Mouse (Mus musculus): ENCODE data around the gene Zswim3. TPM values are rescaled to one million over a fixed set of nuclear protein-coding genes. Genes with fewer than 3 reads are reported as not detected.

Gene Zswim3
- polyA plus RNA-seq, 1 experiment from 2014 or later: 11.8 TPM

GRCm38 (mm10) chr2:164785481-164786387 lies 19.2 kb upstream of the Zswim3 start, which contains the start of gene Snx21:
Gene Snx21 (plus strand): TSS chr2:164785823.
- peak; percentile 89 for ATAC-seq (ENCODE audit: insufficient number of reproducible peaks, low FRiP score, low TSS enrichment, low read depth)
- no peaks in the 10 kb centered on the region for H3K9me3 ChIP-seq (ENCODE audit: control insufficient read depth, low read length)
- H3K4me2 ChIP-seq (ENCODE audit: low read depth, severe bottlenecking): peak within 1 kb of the TSS; percentile 93
- H3K36me3 ChIP-seq (ENCODE audit: control insufficient read depth, insufficient read depth, low read length): no peaks in the 10 kb centered on the region
- peak within 1 kb of the TSS; percentile 45; the same call in 1 of the 2 replicates for H3K27ac ChIP-seq (replicated peaks; ENCODE audit: low read depth, low read length)
- peak within 1 kb of the TSS; percentile 68 for H3K9ac ChIP-seq (ENCODE audit: low read length)
- 0 out of 2 replicates have a peak, but pooled peaks cover 2% of the 10 kb centered on the region for H3K4me1 ChIP-seq (ENCODE audit: control insufficient read depth, insufficient read depth, low read length)
- peak within 1 kb of the TSS; percentile 64 for H3K4me3 ChIP-seq (ENCODE audit: low read depth, low read length)
- H3K27me3 ChIP-seq (ENCODE audit: control insufficient read depth, insufficient read depth, low read length): no peaks in the 10 kb centered on the region
- WGBS: under 1% methylated on average over 73 of the region's 89 CpGs
- peak; percentile 89 for DNase-seq (ENCODE audit: low spot score)

GRCm38 (mm10) chr2:164786388-164786885 lies 18.5 kb upstream of the Zswim3 start:
- Histone ChIP-seq H3K4me1 (ENCODE audit: control insufficient read depth, insufficient read depth, low read length) (0 out of 2 replicates have a peak, but pooled peaks cover 2% of the 10 kb centered on the region), H3K9me3 (ENCODE audit: control insufficient read depth, low read length) (no peaks in the 10 kb centered on the region), H3K4me2 (ENCODE audit: low read depth, severe bottlenecking) (peak overlapping the region; percentile 93), H3K36me3 (ENCODE audit: control insufficient read depth, insufficient read depth, low read length) (no peaks in the 10 kb centered on the region), H3K27ac (replicated peaks; ENCODE audit: low read depth, low read length) (no peak overlapping the region), H3K27me3 (ENCODE audit: control insufficient read depth, insufficient read depth, low read length) (no peaks in the 10 kb centered on the region), H3K4me3 (ENCODE audit: low read depth, low read length) (peak overlapping the region; percentile 64), H3K9ac (ENCODE audit: low read length) (peak overlapping the region; percentile 68)
- DNase-seq (ENCODE audit: low spot score) (no peak), ATAC-seq (ENCODE audit: insufficient number of reproducible peaks, low FRiP score, low TSS enrichment, low read depth) (no peak)
- WGBS: 9% methylated on average over 15 of the region's 15 CpGs

GRCm38 (mm10) chr2:164787032-164787431 lies 17.9 kb upstream of the Zswim3 start:
- no peaks in the 10 kb centered on the region for H3K27me3 ChIP-seq (ENCODE audit: control insufficient read depth, insufficient read depth, low read length)
- no peaks in the 10 kb centered on the region for H3K36me3 ChIP-seq (ENCODE audit: control insufficient read depth, insufficient read depth, low read length)
- ATAC-seq (ENCODE audit: insufficient number of reproducible peaks, low FRiP score, low TSS enrichment, low read depth) (no peak), DNase-seq (ENCODE audit: low spot score) (no peak)
- H3K27ac ChIP-seq (replicated peaks; ENCODE audit: low read depth, low read length): no peak overlapping the region
- H3K4me3 ChIP-seq (ENCODE audit: low read depth, low read length): no peak overlapping the region
- WGBS: 86% methylated on average over 3 of the region's 3 CpGs
- no peaks in the 10 kb centered on the region for H3K9me3 ChIP-seq (ENCODE audit: control insufficient read depth, low read length)
- H3K4me1 ChIP-seq (ENCODE audit: control insufficient read depth, insufficient read depth, low read length): 0 out of 2 replicates have a peak, but pooled peaks cover 2% of the 10 kb centered on the region
- H3K4me2 ChIP-seq (ENCODE audit: low read depth, severe bottlenecking): peak overlapping the region; percentile 93
- no peak overlapping the region for H3K9ac ChIP-seq (ENCODE audit: low read length)

- H3K4me2 ChIP-seq (ENCODE audit: low read depth, severe bottlenecking): no peak overlapping the region
- 83% methylated on average over 10 of the region's 10 CpGs for WGBS
Observed at GRCm38 (mm10) chr2:164787779-164788178, 17.1 kb upstream of the Zswim3 start.

GRCm38 (mm10) chr2:164788411-164788810 lies 16.5 kb upstream of the Zswim3 start:
- ATAC-seq (ENCODE audit: insufficient number of reproducible peaks, low FRiP score, low TSS enrichment, low read depth) (no peak), DNase-seq (ENCODE audit: low spot score) (no peak)
- Histone ChIP-seq H3K9ac (ENCODE audit: low read length) (no peak overlapping the region), H3K36me3 (ENCODE audit: control insufficient read depth, insufficient read depth, low read length) (no peaks in the 10 kb centered on the region; the same call in 1 of the 2 replicates), H3K9me3 (ENCODE audit: control insufficient read depth, low read length) (no peaks in the 10 kb centered on the region), H3K27ac (replicated peaks; ENCODE audit: low read depth, low read length) (no peak overlapping the region), H3K27me3 (ENCODE audit: control insufficient read depth, insufficient read depth, low read length) (no peaks in the 10 kb centered on the region), H3K4me3 (ENCODE audit: low read depth, low read length) (no peak overlapping the region), H3K4me2 (ENCODE audit: low read depth, severe bottlenecking) (no peak overlapping the region), H3K4me1 (ENCODE audit: control insufficient read depth, insufficient read depth, low read length) (0 out of 2 replicates have a peak, but pooled peaks cover 2% of the 10 kb centered on the region)
- 77% methylated on average over 4 of the region's 4 CpGs for WGBS

More at GRCm38 (mm10) chr2:164787779-164788178, 17.1 kb upstream of the Zswim3 start:
- H3K27ac ChIP-seq (replicated peaks; ENCODE audit: low read depth, low read length): no peak overlapping the region
- ATAC-seq (ENCODE audit: insufficient number of reproducible peaks, low FRiP score, low TSS enrichment, low read depth): no peak
- H3K4me3 ChIP-seq (ENCODE audit: low read depth, low read length): no peak overlapping the region
- no peaks in the 10 kb centered on the region for H3K9me3 ChIP-seq (ENCODE audit: control insufficient read depth, low read length)
- no peak overlapping the region for H3K9ac ChIP-seq (ENCODE audit: low read length)
- 0 out of 2 replicates have a peak, but pooled peaks cover 2% of the 10 kb centered on the region for H3K4me1 ChIP-seq (ENCODE audit: control insufficient read depth, insufficient read depth, low read length)
- no peak for DNase-seq (ENCODE audit: low spot score)
- H3K27me3 ChIP-seq (ENCODE audit: control insufficient read depth, insufficient read depth, low read length): no peaks in the 10 kb centered on the region
- H3K36me3 ChIP-seq (ENCODE audit: control insufficient read depth, insufficient read depth, low read length): no peaks in the 10 kb centered on the region; the same call in 1 of the 2 replicates

GRCm38 (mm10) chr2:164790451-164790850 lies 14.4 kb upstream of the Zswim3 start:
- no peak overlapping the region for H3K9ac ChIP-seq (ENCODE audit: low read length)
- DNase-seq (ENCODE audit: low spot score) (no peak), ATAC-seq (ENCODE audit: insufficient number of reproducible peaks, low FRiP score, low TSS enrichment, low read depth) (no peak)
- 0 out of 2 replicates have a peak, but pooled peaks cover 2% of the 10 kb centered on the region for H3K4me1 ChIP-seq (ENCODE audit: control insufficient read depth, insufficient read depth, low read length)
- H3K9me3 ChIP-seq (ENCODE audit: control insufficient read depth, low read length): no peaks in the 10 kb centered on the region
- H3K4me3 ChIP-seq (ENCODE audit: low read depth, low read length): no peak overlapping the region
- H3K4me2 ChIP-seq (ENCODE audit: low read depth, severe bottlenecking): no peak overlapping the region
- 81% methylated on average over 4 of the region's 4 CpGs for WGBS
- no peaks in the 10 kb centered on the region for H3K27me3 ChIP-seq (ENCODE audit: control insufficient read depth, insufficient read depth, low read length)
- no peak overlapping the region for H3K27ac ChIP-seq (replicated peaks; ENCODE audit: low read depth, low read length)
- H3K36me3 ChIP-seq (ENCODE audit: control insufficient read depth, insufficient read depth, low read length): no peaks in the 10 kb centered on the region; the same call in 1 of the 2 replicates

GRCm38 (mm10) chr2:164791841-164792261 lies 13.0 kb upstream of the Zswim3 start:
- Histone ChIP-seq H3K4me3 (ENCODE audit: low read depth, low read length) (no peak overlapping the region), H3K4me1 (ENCODE audit: control insufficient read depth, insufficient read depth, low read length) (0 out of 2 replicates have a peak, but pooled peaks cover 2% of the 10 kb centered on the region), H3K9ac (ENCODE audit: low read length) (no peak overlapping the region), H3K36me3 (ENCODE audit: control insufficient read depth, insufficient read depth, low read length) (no peaks in the 10 kb centered on the region; the same call in 1 of the 2 replicates), H3K27me3 (ENCODE audit: control insufficient read depth, insufficient read depth, low read length) (no peaks in the 10 kb centered on the region), H3K9me3 (ENCODE audit: control insufficient read depth, low read length) (no peaks in the 10 kb centered on the region), H3K27ac (replicated peaks; ENCODE audit: low read depth, low read length) (no peak overlapping the region), H3K4me2 (ENCODE audit: low read depth, severe bottlenecking) (no peak overlapping the region)
- DNase-seq (ENCODE audit: low spot score) (no peak), ATAC-seq (ENCODE audit: insufficient number of reproducible peaks, low FRiP score, low TSS enrichment, low read depth) (no peak)
- 95% methylated on average over 18 of the region's 18 CpGs for WGBS

GRCm38 (mm10) chr2:164792400-164793190 lies 12.3 kb upstream of the Zswim3 start:
- Histone ChIP-seq H3K4me3 (ENCODE audit: low read depth, low read length) (no peak overlapping the region), H3K4me1 (ENCODE audit: control insufficient read depth, insufficient read depth, low read length) (0 out of 2 replicates have a peak, but pooled peaks cover 2% of the 10 kb centered on the region), H3K9me3 (ENCODE audit: control insufficient read depth, low read length) (no peaks in the 10 kb centered on the region), H3K36me3 (ENCODE audit: control insufficient read depth, insufficient read depth, low read length) (no peaks in the 10 kb centered on the region; the same call in 1 of the 2 replicates), H3K27ac (replicated peaks; ENCODE audit: low read depth, low read length) (no peak overlapping the region), H3K4me2 (ENCODE audit: low read depth, severe bottlenecking) (no peak overlapping the region; the same call in 1 of the 2 replicates), H3K9ac (ENCODE audit: low read length) (no peak overlapping the region), H3K27me3 (ENCODE audit: control insufficient read depth, insufficient read depth, low read length) (no peaks in the 10 kb centered on the region)
- no peak for ATAC-seq (ENCODE audit: insufficient number of reproducible peaks, low FRiP score, low TSS enrichment, low read depth)
- DNase-seq (ENCODE audit: low spot score): no peak
- WGBS: 93% methylated on average over 12 of the region's 12 CpGs
